Mouse (Mus musculus) ES-Bruce4 (cell line): ENCODE results near the gene Ccdc93.

Source experiments
- CTCF ChIP-seq: IDR thresholded peaks from one replicate; pipeline ENCODE4 v1.8.1; 2011; ENCODE audit warnings: low read depth, low read length
- EP300 ChIP-seq: IDR thresholded peaks from 2 replicates; pipeline ENCODE4 v1.6.1; 2011; ENCODE audit warnings: low read depth, low read length; ENCODE audit not compliant: insufficient read depth

DNA sequence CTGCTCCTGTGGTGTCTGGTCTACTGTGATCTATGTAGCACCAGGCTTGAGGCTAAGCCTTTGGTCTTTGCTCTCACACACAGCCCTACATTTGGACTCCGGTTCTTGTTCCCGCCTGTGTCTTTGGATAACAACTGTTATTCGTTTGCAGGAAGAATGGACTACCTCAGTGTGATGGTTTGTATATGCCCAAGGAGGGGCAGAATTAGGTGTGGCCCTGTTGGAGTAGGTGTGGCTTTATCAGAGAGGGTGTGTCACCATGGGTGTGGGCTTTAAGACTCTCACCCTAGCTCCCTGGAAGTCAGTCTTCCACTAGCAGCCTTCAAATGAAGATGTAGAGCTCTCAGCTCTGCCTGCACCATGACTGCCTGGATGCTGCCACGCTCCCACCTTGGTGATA lies 117.8 kb downstream of the Ccdc93 start:
- no peak for TF ChIP-seq EP300
- no peak for TF ChIP-seq CTCF
